Mouse (Mus musculus): ENCODE results near the gene Bcl10.

- TF ChIP-seq CTCF (IDR thresholded peaks at IDR 0.05; ENCODE audit: insufficient read depth, low read depth, low read length) (no peak), POLR2A (IDR thresholded peaks at IDR 0.05; ENCODE audit: insufficient read depth, low read depth, low read length) (no peak)
These were observed 24.9 kb upstream of the Bcl10 start for GRCm38 (mm10) chr3:145897749-145898148.

Data from olfactory bulb, adult 2 months (tissue).